Mouse (Mus musculus) embryonic facial prominence, embryonic 10.5 days (tissue): ENCODE data around the gene Plekhb2. TPM values are rescaled to one million over a fixed set of nuclear protein-coding genes. Genes with fewer than 3 reads are reported as not detected.

Experiments used
- DNase-seq: peaks from one replicate; pipeline ENCODE4 v3.0.0-alpha.2; 2017; ENCODE audit warnings: low spot score
- H3K27ac ChIP-seq: fragments of 300-500 bp; sonication (generic); replicated peaks from 2 replicates; pipeline ENCODE4 v1.5.1; 2016; ENCODE audit warnings: mild to moderate bottlenecking
- H3K27me3 ChIP-seq: fragments of 300-500 bp; sonication (generic); replicated peaks from 2 replicates; pipeline ENCODE4 v1.6.1; 2016; ENCODE audit warnings: low read depth, mild to moderate bottlenecking; ENCODE audit not compliant: poor library complexity, severe bottlenecking
- H3K36me3 ChIP-seq: fragments of 300-500 bp; sonication (generic); replicated peaks from 2 replicates; pipeline ENCODE4 v1.6.1; 2016; ENCODE audit warnings: mild to moderate bottlenecking, moderate library complexity
- H3K4me1 ChIP-seq: fragments of 300-500 bp; sonication (generic); 2 replicates; pipeline ENCODE4 v1.6.1; 2016
- H3K4me3 ChIP-seq: fragments of 300-500 bp; sonication (generic); 2 replicates; pipeline ENCODE4 v1.5.1; 2016; ENCODE audit warnings: mild to moderate bottlenecking, moderate library complexity
- H3K9me3 ChIP-seq: fragments of 300-500 bp; sonication (generic); 2 replicates; pipeline ENCODE4 v1.6.1; 2016; ENCODE audit warnings: mild to moderate bottlenecking
- WGBS: fragments of 180-500 bp; shearing (Covaris S2); methylation state at CpG from one replicate; pipeline ENCODE4 v1.1.7; 2016; 5-methylcytosine and 5-hydroxymethylcytosine counted together
- polyA plus RNA-seq: library from polyadenylated mRNA; unstranded; fragments of >200 nt; fragmentation: Nextera tagmentation; extraction: Ambion mirVana; gene quantifications from 2 replicates; pipeline ENCODE4 v1.2.1, GENCODE M21; 2016

Plekhb2 gene
- polyA plus RNA-seq: 24.6 and 28.3 TPM in 2 replicates

DNA sequence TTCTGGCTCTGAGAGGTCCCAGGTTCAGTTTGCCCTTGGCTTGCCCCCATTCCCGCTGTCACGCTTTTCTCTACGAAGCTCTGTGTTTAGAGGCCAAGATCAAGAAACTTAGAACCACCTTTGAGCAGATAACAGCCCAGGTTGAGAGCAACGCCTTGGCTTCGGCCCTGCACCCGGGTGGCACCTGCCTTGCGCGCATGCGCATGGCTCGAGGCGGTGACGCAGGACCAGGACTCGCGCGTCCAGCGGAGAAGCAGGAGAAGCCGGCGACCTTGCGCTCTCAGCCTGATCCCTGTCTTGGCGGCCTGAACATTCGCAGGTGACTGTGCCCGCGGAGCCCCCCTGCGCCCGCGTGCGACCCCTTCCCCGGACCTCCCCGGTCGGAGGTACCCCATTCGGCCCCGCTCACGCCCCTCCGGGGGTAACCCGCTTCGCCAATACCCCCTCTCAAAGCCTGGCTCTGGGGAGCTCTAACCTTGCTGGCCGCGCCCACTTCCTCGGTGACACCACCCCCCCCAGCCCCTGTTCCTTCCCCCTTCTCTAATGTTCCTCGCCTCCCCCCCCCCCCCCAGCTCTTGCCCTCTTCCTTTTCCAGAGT, at the start of gene Plekhb2:
Plekhb2 (plus strand) TSS at position 232 of the 598 bp plus-strand sequence.
- WGBS: under 1% methylated on average over 39 of the region's 40 CpGs
- peak within 1 kb of the TSS; percentile 86 for H3K27ac ChIP-seq
- H3K36me3 ChIP-seq: no peaks in the 10 kb centered on the region
- peaks cover 12% of the 10 kb centered on the region for H3K4me1 ChIP-seq
- H3K27me3 ChIP-seq: no peaks in the 10 kb centered on the region
- peak; percentile 86 for DNase-seq
- H3K4me3 ChIP-seq: peak within 1 kb of the TSS; percentile 81
- no peaks in the 10 kb centered on the region for H3K9me3 ChIP-seq

DNA sequence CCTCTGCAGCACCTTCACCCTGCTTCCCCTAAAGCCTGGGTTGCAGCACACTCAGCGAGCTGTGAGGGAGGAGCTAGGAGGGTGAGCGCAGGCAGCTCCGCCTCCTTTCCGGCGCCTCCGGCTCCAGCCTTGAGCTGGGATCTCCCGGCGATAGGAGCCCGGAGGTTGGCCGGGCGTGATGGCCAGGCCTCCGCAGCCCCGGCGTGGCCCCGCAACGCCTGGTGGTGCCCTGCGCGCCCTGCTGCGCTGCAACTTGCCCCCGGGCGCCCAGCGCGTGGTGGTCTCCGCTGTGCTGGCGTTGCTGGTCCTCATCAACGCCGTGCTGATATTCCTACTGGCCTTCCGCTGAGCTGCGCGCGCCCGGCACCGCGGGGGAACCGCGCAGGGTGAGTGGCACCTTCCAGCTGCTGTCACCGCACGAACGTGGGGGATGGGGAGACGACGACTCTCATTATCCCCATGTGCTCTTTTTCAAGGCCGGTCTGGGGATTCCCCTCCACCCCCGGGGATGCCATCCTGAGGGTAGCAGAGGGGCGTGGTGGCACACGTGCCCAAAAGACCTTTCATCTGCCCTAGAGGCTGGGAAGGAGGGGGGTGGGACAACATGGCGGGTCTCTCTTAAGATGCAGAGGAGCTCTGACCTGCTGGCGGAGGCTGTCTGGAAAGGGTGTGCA, 48.0 kb upstream of the Plekhb2 start:
- no peaks in the 10 kb centered on the region for H3K9me3 ChIP-seq
- H3K27me3 ChIP-seq: peaks cover 16% of the 10 kb centered on the region; the same call in 1 of the 2 replicates
- peak overlapping the region; percentile 81 for H3K27ac ChIP-seq
- H3K4me3 ChIP-seq: peak overlapping the region; percentile 83
- peak; percentile 79 for DNase-seq
- H3K36me3 ChIP-seq: 0 out of 2 replicates have a peak, but pooled peaks cover 2% of the 10 kb centered on the region
- WGBS: under 1% methylated on average over 47 of the region's 47 CpGs
- H3K4me1 ChIP-seq: peaks cover 33% of the 10 kb centered on the region

DNA sequence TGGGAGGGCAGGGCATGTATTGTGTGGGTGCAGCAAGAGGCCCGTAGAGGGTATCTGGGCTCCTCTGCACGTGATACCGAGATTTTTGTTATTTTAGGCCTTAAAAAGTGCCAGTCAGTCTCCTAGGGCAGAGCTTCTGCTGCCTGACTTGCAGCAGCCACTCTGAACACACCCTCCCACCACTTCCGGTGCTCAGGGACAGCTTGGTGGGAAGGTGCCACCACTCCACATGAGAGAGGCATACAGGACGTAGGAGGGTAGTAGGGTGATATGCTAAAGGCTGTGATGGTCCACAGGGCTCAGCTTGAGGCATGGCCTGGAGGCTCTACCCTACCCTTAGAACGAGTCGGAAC, 47.5 kb upstream of the Plekhb2 start:
- H3K27me3 ChIP-seq: peaks cover 17% of the 10 kb centered on the region; the same call in 1 of the 2 replicates
- 0 out of 2 replicates have a peak, but pooled peaks cover 5% of the 10 kb centered on the region for H3K36me3 ChIP-seq
- H3K9me3 ChIP-seq: no peaks in the 10 kb centered on the region
- WGBS: 32% methylated on average over 7 of the region's 7 CpGs
- 0 out of 2 replicates have a peak overlapping the region, but pooled peaks have one; percentile 81 for H3K27ac ChIP-seq
- peaks cover 38% of the 10 kb centered on the region for H3K4me1 ChIP-seq
- H3K4me3 ChIP-seq: peak overlapping the region; percentile 83
- no peak for DNase-seq

DNA sequence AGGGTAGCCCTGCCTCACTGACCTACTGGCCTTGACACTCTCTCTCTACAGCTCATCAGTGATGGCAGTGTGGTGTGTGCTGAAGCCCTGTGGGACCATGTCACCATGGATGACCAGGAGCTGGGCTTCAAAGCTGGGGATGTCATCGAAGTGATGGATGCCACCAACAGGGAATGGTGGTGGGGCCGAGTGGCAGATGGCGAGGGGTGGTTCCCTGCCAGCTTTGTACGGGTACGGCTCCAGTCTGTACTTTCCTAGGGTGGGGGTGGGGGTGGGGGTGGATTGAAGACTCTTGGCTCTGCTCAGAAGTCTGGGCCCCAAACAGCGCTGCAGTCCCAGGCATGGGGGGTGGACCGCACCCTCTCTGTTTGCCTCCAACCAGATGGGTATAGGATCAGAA, 44.9 kb upstream of the Plekhb2 start:
- Histone ChIP-seq H3K4me3 (no peak overlapping the region), H3K4me1 (peaks cover 43% of the 10 kb centered on the region), H3K36me3 (peaks cover 11% of the 10 kb centered on the region), H3K27ac (no peak overlapping the region), H3K9me3 (no peaks in the 10 kb centered on the region), H3K27me3 (peaks cover 17% of the 10 kb centered on the region; the same call in 1 of the 2 replicates)
- WGBS: 92% methylated on average over 7 of the region's 7 CpGs
- DNase-seq: no peak

DNA sequence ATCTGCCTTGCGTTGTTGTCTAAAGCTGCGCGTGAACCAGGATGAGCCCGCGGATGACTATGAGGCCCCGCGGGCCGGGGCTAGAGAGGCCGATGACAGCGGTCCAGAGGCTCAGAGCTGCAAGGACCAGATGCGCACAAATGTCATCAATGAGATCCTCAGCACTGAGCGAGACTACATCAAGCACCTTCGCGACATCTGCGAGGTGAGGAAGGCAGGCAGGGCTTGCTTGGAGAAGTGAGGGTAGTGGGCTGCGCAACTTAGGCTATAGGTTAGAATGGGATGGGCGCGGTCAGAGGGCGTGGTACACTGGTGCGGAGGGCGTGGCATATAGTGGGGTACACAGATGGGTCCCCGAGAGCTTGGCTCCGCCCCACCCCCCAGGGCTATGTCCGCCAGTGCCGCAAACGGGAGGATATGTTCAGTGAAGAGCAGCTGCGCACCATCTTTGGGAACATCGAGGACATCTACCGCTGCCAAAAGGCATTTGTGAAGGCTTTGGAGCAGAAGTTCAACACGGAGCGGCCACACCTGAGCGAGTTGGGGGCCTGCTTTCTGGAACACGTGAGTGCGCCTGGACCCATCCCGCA, 43.8 kb upstream of the Plekhb2 start:
- Histone ChIP-seq H3K4me1 (peaks cover 43% of the 10 kb centered on the region), H3K36me3 (peaks cover 23% of the 10 kb centered on the region), H3K4me3 (peak overlapping the region; percentile 11; the same call in 1 of the 2 replicates), H3K9me3 (no peaks in the 10 kb centered on the region), H3K27me3 (peaks cover 17% of the 10 kb centered on the region; the same call in 1 of the 2 replicates), H3K27ac (no peak overlapping the region)
- WGBS: 20% methylated on average over 35 of the region's 35 CpGs
- no peak for DNase-seq

DNA sequence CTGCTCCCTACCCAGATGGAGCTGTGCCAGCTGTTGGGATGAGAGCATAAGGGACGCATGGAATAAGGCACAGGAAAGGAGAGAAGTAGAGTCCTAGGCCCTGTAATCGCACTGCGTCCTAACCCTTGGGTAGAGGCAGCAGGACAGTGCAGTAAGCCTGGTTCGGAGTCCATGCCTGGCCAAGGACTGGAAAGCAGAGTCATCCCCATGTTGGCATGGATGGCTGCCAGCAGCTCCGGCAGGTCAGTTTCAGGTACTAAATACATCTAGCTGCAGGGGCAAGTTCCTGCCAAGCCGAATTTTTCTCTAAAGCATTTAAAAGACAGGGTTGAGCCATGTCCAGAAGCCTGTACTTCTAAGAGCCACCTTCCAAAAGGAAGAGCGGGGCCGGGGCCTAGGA, 41.3 kb upstream of the Plekhb2 start:
- Histone ChIP-seq H3K27me3 (peaks cover 9% of the 10 kb centered on the region; the same call in 1 of the 2 replicates), H3K27ac (no peak overlapping the region), H3K36me3 (peaks cover 47% of the 10 kb centered on the region), H3K4me1 (peaks cover 27% of the 10 kb centered on the region), H3K9me3 (no peaks in the 10 kb centered on the region), H3K4me3 (no peak overlapping the region)
- whole genome bisulfite sequencing: 92% methylated on average over 8 of the region's 8 CpGs
- no peak for DNase-seq

DNA sequence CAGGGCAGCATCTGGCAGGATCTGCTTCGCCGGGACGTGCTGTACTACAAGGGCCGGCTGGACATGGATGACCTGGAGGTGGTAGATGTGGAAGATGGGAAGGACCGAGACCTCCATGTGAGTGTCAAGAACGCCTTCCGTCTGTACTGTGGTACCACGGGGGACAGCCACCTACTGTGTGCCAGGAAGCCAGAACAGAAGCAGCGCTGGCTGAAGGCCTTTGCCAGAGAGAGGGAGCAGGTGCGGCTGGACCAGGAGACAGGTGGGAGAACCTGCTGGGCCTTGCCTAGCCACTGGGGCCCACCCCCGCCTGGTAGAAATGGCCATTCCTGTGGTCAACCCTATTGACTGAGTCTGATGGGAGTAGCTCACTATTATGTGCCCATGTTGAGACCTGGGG, 39.5 kb upstream of the Plekhb2 start:
- DNase-seq: no peak
- Histone ChIP-seq H3K4me3 (no peak overlapping the region), H3K9me3 (no peaks in the 10 kb centered on the region), H3K27ac (no peak overlapping the region), H3K4me1 (peaks cover 21% of the 10 kb centered on the region), H3K36me3 (peaks cover 63% of the 10 kb centered on the region), H3K27me3 (peaks cover 9% of the 10 kb centered on the region; the same call in 1 of the 2 replicates)
- WGBS: 93% methylated on average over 11 of the region's 11 CpGs

DNA sequence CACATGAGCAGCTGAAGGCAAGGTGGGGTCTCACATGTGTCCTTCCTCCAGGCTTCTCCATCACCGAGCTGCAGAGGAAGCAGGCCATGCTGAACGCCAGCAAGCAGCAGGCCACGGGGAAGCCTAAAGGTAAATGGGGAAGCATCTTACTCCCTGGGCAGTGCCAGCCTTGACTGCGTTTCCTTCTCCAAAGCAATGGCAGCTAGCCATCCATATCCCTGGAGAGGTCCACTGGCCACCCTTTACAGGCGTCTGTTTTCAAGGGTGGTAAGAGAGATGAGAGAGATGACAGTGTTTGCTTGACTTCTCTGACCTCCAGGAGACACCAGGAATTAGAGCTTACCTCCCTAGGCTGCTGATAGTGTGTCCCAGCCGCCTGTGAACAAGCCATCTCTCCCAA, 38.7 kb upstream of the Plekhb2 start:
- no peak overlapping the region for H3K4me3 ChIP-seq
- no peak for DNase-seq
- H3K27ac ChIP-seq: no peak overlapping the region
- no peaks in the 10 kb centered on the region for H3K9me3 ChIP-seq
- H3K36me3 ChIP-seq: peaks cover 70% of the 10 kb centered on the region
- peaks cover 16% of the 10 kb centered on the region for H3K4me1 ChIP-seq
- H3K27me3 ChIP-seq: peaks cover 8% of the 10 kb centered on the region; the same call in 1 of the 2 replicates
- WGBS: 87% methylated on average over 6 of the region's 6 CpGs

DNA sequence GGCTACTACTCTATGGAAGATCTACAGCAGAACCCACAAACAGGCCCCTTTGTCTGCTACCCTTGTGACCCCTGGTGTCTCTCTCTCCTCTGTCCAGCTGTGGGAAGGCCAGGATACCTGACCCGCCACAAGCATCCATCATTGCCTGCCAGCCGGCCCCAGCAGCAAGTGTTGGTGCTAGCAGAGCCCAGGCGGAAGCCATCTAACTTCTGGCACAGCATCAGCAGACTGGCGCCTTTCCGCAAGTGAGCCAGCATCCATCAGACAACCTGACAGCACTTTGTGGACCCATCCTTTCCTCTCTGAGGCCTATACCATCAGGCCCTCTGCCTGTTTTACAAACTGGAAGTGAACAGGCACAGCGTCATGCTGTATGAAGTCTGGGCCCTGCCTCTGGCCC, 38.2 kb upstream of the Plekhb2 start:
- Histone ChIP-seq H3K36me3 (peaks cover 76% of the 10 kb centered on the region), H3K4me3 (no peak overlapping the region), H3K4me1 (peaks cover 11% of the 10 kb centered on the region), H3K9me3 (no peaks in the 10 kb centered on the region), H3K27me3 (peaks cover 3% of the 10 kb centered on the region; the same call in 1 of the 2 replicates), H3K27ac (no peak overlapping the region)
- 85% methylated on average over 6 of the region's 6 CpGs for WGBS
- DNase-seq: no peak

DNA sequence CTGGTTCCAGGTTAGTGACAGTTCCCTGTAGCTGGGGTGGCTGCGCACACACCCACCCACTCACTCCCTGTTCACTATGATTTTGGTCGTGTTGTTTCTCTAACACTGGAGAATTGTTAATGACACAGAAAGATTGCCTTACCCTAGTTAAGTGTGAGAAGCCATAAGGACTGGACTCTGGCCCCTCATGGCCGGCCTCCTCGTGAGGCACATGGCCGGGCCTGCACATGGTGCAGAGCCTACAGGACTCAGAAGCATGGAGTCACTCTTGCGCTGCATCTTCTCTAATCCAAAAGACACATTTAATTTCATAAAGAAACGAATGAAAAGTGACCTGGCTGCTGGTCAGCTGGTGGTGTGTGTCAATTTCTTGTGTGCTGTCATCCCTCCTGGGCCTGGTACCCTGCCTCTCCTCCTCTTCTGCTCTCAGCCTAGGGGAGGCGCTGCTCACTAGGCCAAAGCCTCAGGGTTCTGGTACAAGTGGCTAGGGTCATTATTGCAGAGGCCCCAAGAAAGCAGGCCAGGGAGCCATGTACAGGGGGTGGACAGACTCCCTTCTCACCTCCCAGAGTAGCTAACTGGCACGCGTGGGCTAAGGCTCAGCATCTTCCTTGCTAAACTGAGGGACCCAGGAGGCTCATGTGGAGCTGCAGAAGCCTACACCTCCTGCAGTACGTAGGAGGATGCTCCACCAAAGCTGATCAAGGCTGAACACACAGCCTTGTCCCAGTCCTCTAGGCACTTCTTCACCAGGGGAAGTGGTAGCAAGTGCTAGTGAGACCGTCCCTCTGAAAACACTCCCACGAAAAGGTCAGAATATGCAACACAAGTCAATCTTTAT, 37.1 kb upstream of the Plekhb2 start:
- Histone ChIP-seq H3K27me3 (no peaks in the 10 kb centered on the region), H3K9me3 (no peaks in the 10 kb centered on the region), H3K4me1 (peaks cover 2% of the 10 kb centered on the region), H3K4me3 (no peak overlapping the region), H3K36me3 (peaks cover 84% of the 10 kb centered on the region), H3K27ac (no peak overlapping the region)
- 94% methylated on average over 13 of the region's 13 CpGs for WGBS
- no peak for DNase-seq

DNA sequence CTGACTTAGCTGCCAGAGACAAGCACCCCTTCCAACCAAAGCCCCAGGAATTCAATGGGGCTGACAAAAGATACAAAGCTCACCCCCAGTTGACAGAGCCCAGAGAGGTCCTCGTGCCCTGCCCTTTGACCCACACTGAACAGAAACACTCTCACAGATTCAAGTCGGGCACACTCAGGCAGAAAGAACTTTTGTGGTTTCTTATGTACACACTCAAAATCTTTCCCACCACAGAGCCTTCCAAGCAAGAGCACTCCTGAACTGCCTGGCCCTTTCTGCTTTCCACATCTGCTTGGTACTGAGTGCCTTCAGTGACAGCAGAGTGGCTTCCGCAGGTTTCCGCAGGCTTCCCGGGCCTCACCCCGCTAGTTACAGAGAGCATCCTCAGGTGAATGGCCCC, 33.9 kb upstream of the Plekhb2 start:
- H3K36me3 ChIP-seq: peaks cover 100% of the 10 kb centered on the region
- H3K4me1 ChIP-seq: no peaks in the 10 kb centered on the region
- no peak overlapping the region for H3K4me3 ChIP-seq
- H3K9me3 ChIP-seq: no peaks in the 10 kb centered on the region
- no peak for DNase-seq
- H3K27me3 ChIP-seq: no peaks in the 10 kb centered on the region
- no peak overlapping the region for H3K27ac ChIP-seq
- 84% methylated on average over 6 of the region's 6 CpGs for WGBS

DNA sequence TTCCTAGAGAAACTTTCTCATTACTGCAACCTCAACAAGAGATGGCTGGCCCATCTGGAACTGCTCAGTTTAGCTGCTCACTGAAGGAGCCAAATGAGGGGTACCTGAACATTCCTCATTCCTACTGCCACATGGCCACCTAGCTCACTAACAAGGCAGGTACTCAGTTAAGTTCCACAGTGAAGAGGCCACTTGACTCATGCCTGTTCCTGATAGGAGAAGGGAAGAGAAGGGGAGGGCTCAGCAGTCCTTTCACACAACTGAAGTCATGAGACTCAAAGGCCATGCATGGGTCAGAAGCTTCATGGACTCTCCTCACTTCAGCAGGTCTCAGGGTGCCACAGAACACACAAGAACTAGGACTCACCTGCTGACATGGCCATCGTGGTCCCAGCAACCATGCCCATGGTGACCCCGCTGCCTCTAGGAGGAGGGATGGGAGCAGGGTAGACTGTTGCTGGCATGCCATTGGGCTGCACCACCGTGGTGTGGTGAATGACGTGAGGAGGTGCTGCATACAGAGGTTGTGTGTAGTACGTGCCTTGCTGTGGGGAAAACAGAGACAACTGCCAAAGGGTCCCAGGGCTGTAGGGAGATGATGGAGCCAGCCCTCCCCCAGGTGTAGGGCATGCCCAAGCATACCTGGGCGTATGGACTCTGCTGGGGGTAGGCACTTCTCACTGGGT, 30.4 kb upstream of the Plekhb2 start:
- DNase-seq: no peak
- 94% methylated on average over 6 of the region's 6 CpGs for WGBS
- peaks cover 100% of the 10 kb centered on the region for H3K36me3 ChIP-seq
- no peaks in the 10 kb centered on the region for H3K9me3 ChIP-seq
- no peak overlapping the region for H3K27ac ChIP-seq
- H3K27me3 ChIP-seq: no peaks in the 10 kb centered on the region
- no peaks in the 10 kb centered on the region for H3K4me1 ChIP-seq
- no peak overlapping the region for H3K4me3 ChIP-seq
